Mouse (Mus musculus): ENCODE measurements around the gene Gpr82.

Gene Gpr82

DNA sequence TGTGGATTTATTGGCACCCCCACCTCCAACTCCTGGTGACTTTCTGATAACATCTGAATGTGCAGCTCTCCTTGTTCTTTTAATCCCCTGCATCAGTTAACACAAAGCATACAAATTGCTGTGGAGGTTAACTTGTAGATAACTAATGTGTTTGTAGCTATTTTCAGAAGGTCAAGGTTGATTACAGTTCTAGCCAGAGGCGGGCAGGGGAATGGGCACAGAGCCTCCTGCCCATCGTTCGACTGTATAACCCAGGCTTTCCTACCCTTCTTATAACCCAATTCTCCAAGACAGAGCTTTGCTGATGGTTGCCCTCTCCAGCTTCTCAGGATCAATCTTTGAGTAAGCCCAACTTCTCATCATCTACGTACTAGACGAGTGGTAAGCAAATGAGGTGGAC lies at the start of gene Gpr82:
Gene Gpr82, plus strand, starts transcription at position 301 of the 400 bp plus-strand sequence.
- DNase-seq (ENCODE audit: low read depth, low spot score) = no peak

- no peak for DNase-seq (ENCODE audit: low read depth, low spot score)
These were observed 49.0 kb upstream of the Gpr82 start for GRCm38 (mm10) chrX:13612115-13612514.

GRCm38 (mm10) chrX:13616726-13617125 lies 44.4 kb upstream of the Gpr82 start:
- DNase-seq (ENCODE audit: low read depth, low spot score) = no peak

GRCm38 (mm10) chrX:13617294-13617693 lies 43.9 kb upstream of the Gpr82 start:
- no peak for DNase-seq (ENCODE audit: low read depth, low spot score)

- DNase-seq (ENCODE audit: low read depth, low spot score) = peak; percentile 22
These were observed 42.7 kb upstream of the Gpr82 start for GRCm38 (mm10) chrX:13618476-13618875.

DNA sequence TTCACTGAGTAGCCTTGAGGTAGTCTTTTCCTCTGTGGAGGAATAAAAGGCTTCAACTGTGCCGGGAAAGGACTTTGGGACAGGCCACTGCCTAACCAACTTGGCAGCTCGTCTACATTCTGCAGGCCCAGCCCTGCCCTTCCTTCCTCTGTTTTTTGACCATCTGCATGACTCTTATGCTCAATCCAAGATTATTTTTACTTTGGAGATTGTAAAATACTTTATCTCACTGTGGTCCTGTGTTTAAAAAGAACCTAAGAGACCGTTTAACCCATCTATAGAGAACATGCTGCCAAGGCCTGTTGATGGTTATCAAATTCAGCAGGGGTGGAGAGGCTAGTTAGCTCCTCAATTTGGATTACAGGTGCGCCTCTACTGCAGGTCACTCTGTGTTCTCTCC lies 39.7 kb upstream of the Gpr82 start:
- peak; percentile 13 for DNase-seq (ENCODE audit: low read depth, low spot score)

GRCm38 (mm10) chrX:13622654-13623053 lies 38.5 kb upstream of the Gpr82 start:
- no peak for DNase-seq (ENCODE audit: low read depth, low spot score)

DNA sequence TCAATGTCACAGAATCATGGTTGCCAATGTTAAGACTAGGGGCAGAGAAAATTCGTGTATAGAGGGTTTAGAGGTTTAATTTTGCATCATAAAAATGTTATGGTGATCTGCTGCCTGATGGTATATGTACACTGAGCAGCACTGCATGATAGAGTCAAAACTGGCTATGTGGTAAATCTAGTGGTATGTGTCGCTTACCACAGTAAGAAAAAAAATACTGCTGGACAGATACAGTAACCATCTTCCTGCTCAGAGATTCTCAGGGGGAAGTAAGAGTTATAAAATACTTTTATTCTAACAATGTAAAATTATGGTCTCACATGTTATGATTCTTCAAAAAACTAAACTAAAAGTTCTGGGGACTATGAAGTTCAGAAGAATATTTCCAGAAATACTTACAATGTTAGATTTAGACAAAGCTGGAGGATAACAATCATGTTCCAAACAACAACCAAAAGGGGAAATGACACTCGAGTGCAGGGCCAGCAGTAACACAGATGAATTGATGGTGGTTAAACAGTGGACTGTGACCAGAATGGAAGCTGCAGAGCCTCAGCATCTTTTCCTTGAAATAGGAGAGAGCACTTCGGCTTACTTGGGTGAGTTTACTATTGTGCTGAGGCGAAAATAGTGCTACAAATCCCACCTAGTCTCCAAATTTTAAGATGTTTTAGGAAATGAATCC lies 29.4 kb upstream of the Gpr82 start, which contains the start of gene Gpr34:
Gene Gpr34, plus strand, starts transcription at position 491 of the 685 bp plus-strand sequence.
- DNase-seq (ENCODE audit: low read depth, low spot score) = no peak

- no peak for DNase-seq (ENCODE audit: low read depth, low spot score)
These were observed 24.8 kb upstream of the Gpr82 start for GRCm38 (mm10) chrX:13636398-13636797.

- no peak for DNase-seq (ENCODE audit: low read depth, low spot score)
These were observed 22.3 kb upstream of the Gpr82 start for GRCm38 (mm10) chrX:13638894-13639293.

DNA sequence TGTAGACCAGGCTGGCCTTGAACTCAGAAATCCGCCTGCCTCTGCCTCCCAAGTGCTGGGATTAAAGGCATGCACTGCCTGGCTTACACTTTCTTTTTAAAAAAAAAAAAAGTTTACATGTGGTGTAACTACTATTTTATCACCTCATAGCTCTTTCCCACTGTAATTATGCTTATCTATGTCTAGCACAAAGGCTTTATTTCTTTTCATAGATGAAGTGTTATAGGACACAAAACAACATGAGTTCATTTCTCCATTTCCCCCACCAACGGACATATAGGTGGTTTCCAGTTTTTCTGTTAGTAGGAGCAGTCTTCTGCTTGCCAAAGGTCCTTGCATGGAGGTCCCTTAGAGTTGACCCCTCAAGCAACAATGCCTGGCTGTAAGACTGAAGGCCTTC lies 9.3 kb upstream of the Gpr82 start:
- DNase-seq (ENCODE audit: low read depth, low spot score) = no peak

GRCm38 (mm10) chrX:13652291-13652690 lies 8.9 kb upstream of the Gpr82 start:
- no peak for DNase-seq (ENCODE audit: low read depth, low spot score)

GRCm38 (mm10) chrX:13655005-13655421 lies 6.2 kb upstream of the Gpr82 start:
- no peak for DNase-seq (ENCODE audit: low read depth, low spot score)

DNA sequence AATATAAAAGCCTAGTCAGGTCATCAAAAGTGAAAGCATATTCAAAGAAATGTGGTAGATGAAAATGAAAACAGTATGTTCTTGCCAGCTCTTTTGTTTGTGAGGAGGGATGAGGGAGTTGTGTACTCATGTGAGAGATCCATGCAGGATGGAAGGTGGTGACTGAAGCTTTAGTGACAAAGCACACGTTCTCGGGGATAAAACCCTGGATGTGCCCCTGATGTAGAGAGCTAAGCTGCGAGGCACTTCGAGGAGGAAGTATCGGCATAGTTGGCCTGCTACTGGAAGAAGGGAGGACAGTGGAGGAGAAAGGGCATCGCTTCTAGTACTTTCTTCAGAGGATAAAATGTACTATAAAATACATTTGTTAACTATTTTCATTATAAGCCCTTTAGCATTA lies 5.3 kb upstream of the Gpr82 start:
- DNase-seq (ENCODE audit: low read depth, low spot score) = no peak

GRCm38 (mm10) chrX:13656721-13657120 lies 4.4 kb upstream of the Gpr82 start:
- DNase-seq (ENCODE audit: low read depth, low spot score) = peak; percentile 41

DNA sequence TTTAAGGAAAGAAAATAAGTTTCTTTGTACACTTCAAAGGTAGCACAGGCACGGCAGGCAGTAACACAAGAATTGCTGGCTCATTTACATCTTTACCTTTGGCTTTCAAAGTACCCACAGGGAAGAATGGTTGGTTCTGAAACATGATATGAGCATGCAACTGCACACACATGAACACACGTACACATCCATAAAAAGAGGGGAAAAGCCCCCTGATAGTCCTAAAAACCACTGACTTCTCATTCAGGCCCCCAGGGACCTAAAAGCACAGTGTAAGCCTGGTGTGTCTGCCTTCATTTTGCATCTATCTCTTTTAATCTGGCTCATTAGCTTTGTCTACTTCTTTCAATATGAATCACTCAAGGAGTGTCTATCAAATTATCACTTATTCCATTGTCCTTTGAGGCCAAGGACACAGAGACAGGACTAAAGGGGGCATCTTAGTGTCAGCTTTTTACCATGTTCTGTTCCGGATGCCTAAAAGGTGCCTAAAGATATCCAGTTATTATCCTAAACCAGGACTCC lies 2.5 kb upstream of the Gpr82 start:
- DNase-seq (ENCODE audit: low read depth, low spot score) = no peak

- no peak for DNase-seq (ENCODE audit: low read depth, low spot score)
These were observed 1.8 kb upstream of the Gpr82 start for GRCm38 (mm10) chrX:13659201-13659890.

DNA sequence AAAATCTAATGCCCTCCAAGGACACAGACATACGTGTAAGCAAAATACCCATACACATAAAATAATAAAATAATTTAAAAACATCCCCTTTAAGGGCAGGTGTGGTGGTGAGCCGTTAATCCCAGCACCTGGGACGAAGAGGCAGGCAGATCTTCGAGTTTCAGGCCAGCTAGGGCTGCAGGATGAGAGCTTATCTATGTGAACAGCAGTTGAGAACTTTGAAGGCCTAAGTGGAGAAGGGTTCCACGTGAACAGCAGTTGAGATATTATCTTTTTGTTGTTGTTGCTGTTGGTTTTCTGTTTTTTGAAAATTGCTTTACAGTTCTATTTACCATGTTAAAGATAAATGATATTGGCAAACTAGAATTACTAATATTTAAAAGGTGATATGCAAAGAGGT lies 7.7 kb downstream of the Gpr82 start:
- no peak for DNase-seq (ENCODE audit: low read depth, low spot score)

GRCm38 (mm10) chrX:13670342-13670741 lies 9.2 kb downstream of the Gpr82 start:
- no peak for DNase-seq (ENCODE audit: low read depth, low spot score)

DNA sequence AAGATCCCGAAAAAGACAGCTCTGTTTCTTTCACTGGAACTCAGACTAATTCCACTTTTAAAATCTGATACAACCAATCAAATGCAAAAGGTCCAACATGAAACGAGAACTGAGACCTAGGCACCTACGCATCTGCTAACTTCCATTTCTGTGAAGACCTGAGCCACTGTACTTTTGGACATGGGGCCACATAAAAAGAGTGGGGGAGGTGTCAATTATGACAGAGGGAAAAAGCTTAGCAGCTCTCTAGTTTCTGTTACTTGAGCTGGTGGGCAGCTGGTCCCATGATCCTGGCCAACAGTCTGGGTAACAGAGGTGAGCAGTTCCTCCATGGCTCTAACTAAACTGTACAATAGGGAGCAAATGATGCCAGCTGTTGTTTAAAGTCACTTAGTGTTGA lies 11.8 kb downstream of the Gpr82 start:
- DNase-seq (ENCODE audit: low read depth, low spot score) = no peak

- DNase-seq (ENCODE audit: low read depth, low spot score) = no peak
These were observed 20.6 kb downstream of the Gpr82 start for GRCm38 (mm10) chrX:13681748-13682147.

- DNase-seq (ENCODE audit: low read depth, low spot score) = no peak
These were observed 25.4 kb downstream of the Gpr82 start for GRCm38 (mm10) chrX:13686589-13686988.

DNA sequence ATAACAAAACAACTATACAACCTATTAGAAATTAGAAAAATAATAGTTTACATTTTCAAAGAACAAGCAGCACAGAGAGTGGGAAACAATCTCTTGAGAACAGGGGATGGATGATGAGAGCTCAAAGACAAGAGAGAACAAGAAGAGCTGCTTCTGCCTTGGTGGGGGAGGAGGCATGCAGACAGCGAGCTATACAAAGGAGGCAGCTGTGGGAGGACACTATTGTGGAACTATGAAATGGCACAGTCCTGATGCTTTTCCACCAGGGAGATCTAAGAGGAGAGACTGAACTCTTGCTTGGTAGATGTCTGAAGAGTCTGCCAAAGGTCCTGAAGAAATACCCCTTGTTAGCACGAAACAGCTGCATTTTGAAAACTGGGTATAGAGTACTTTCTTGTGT lies 27.2 kb downstream of the Gpr82 start:
- no peak for DNase-seq (ENCODE audit: low read depth, low spot score)

All from skeletal muscle tissue, adult 2 months (tissue).